ENCODE assay signal across 7 mouse cellular contexts in genomic region chr6:90368976-90369724, GRCm38 (mm10). TPM values are rescaled to one million over a fixed set of nuclear protein-coding genes. Genes with fewer than 3 reads are reported as not detected.
DNase-seq lines count a peak whose midpoint lies in the region; ATAC-seq lines count a peak whose summit lies in the region.

TSS of gene Zxdc (plus strand) at chr6:90369492.

- H3K9ac ChIP-seq in intestine, embryonic 16.5 days (ENCODE audit: low read depth, low read length) = peak within 1 kb of the TSS; percentile 88
- peak within 1 kb of the TSS; percentile 81 for H3K9ac ChIP-seq in midbrain, embryonic 11.5 days (ENCODE audit: low read length)

- H3K4me1 ChIP-seq in intestine, embryonic 16.5 days (ENCODE audit: control insufficient read depth, insufficient read depth, low read length) = peaks cover 19% of the 10 kb centered on the region
- peaks cover 15% of the 10 kb centered on the region for H3K4me1 ChIP-seq in midbrain, embryonic 11.5 days (ENCODE audit: control insufficient read depth, insufficient read depth, low read length)

- peak; percentile 98 for ATAC-seq in intestine, embryonic 16.5 days
- peak; percentile 98 for ATAC-seq in midbrain, embryonic 11.5 days (ENCODE audit: low FRiP score)

- no peaks in the 10 kb centered on the region for H3K27me3 ChIP-seq in intestine, embryonic 16.5 days (replicated peaks; ENCODE audit: control insufficient read depth, insufficient read depth, low read length)
- H3K27me3 ChIP-seq in midbrain, embryonic 11.5 days (ENCODE audit: control insufficient read depth, insufficient read depth, low read length) = no peaks in the 10 kb centered on the region

- WGBS in intestine, embryonic 16.5 days = 5% methylated on average over 41 of the region's 41 CpGs
- WGBS in midbrain, embryonic 11.5 days = 6% methylated on average over 40 of the region's 41 CpGs

- H3K9me3 ChIP-seq in intestine, embryonic 16.5 days (ENCODE audit: control insufficient read depth, low read length) = no peaks in the 10 kb centered on the region
- H3K9me3 ChIP-seq in midbrain, embryonic 11.5 days (ENCODE audit: control insufficient read depth, low read length) = no peaks in the 10 kb centered on the region

- peak within 1 kb of the TSS; percentile 84 for H3K27ac ChIP-seq in intestine, embryonic 16.5 days (ENCODE audit: low read length)
- no peak within 1 kb of the TSS for H3K27ac ChIP-seq in midbrain, embryonic 11.5 days (ENCODE audit: low read depth, low read length)

- peak within 1 kb of the TSS; percentile 93 for H3K4me2 ChIP-seq in intestine, embryonic 16.5 days (ENCODE audit: low read depth, low read length)
- H3K4me2 ChIP-seq in midbrain, embryonic 11.5 days = peak within 1 kb of the TSS; percentile 94

- DNase-seq in adrenal gland, adult 8-10 months = peak; percentile 99
- DNase-seq in embryo, embryonic 9.5 days (ENCODE audit: extremely low spot score) = peak; percentile 97
- DNase-seq in gastrocnemius, postnatal 4 days (ENCODE audit: low spot score in 2 of 2) = peak; percentile 98 to 99
- DNase-seq in left cerebral cortex, postnatal 36 days (ENCODE audit: low spot score in 2 of 2) = peak; percentile 100
- DNase-seq in midbrain, embryonic 11.5 days (ENCODE audit: low spot score, missing footprints) = peak; percentile 100
- peak; percentile 98 for DNase-seq in skeletal muscle tissue, adult 2 months (ENCODE audit: low read depth, low spot score)

- peak within 1 kb of the TSS; percentile 92 for H3K4me3 ChIP-seq in intestine, embryonic 16.5 days (ENCODE audit: low read length)
- peak within 1 kb of the TSS; percentile 93 for H3K4me3 ChIP-seq in midbrain, embryonic 11.5 days (ENCODE audit: low read depth, low read length)

- H3K36me3 ChIP-seq in intestine, embryonic 16.5 days (ENCODE audit: control insufficient read depth, insufficient read depth, low read length) = 0 out of 2 replicates have a peak, but pooled peaks cover 7% of the 10 kb centered on the region
- H3K36me3 ChIP-seq in midbrain, embryonic 11.5 days (ENCODE audit: control insufficient read depth, insufficient read depth, low read length) = peaks cover 8% of the 10 kb centered on the region

- intact Hi-C loops in left cerebral cortex, postnatal 36 days (cut with DNase I) = no loop called here

RNA-seq across cellular contexts. Expression of gene Zxdc, which starts in this region (rescaled TPM):
- total RNA-seq in adrenal gland, adult 8-10 months (2022) = 10 to 100 TPM; 23.2 to 35.3 (median 27.3) TPM
- total RNA-seq in gastrocnemius, postnatal 4 days (2021) = 10 to 100 TPM; 18.8 to 21.7 TPM
- polyA plus RNA-seq in intestine, embryonic 16.5 days (2015; fragmentation: Nextera tagmentation; extraction: Ambion mirVana) = 4.4 and 4.9 TPM in 2 replicates
- total RNA-seq in left cerebral cortex, postnatal 36 days (2021) = 10 to 100 TPM; 30.1 to 30.2 TPM
- 9.6 and 10.3 TPM in 2 replicates for polyA plus RNA-seq in midbrain, embryonic 11.5 days (2014; fragmentation: Nextera tagmentation; extraction: Ambion mirVana)
